Mouse (Mus musculus) common myeloid progenitor, adult 5-6 weeks (primary cell): ENCODE data around the gene Spg11. TPM values are rescaled to one million over a fixed set of nuclear protein-coding genes. Genes with fewer than 3 reads are reported as not detected.

Experiments
- ATAC-seq: replicated peaks from 2 replicates; pipeline ENCODE4 v1.8.0; 2016; ENCODE audit warnings: low read depth, mild to moderate bottlenecking, moderate TSS enrichment, inconsistent platforms; ENCODE audit not compliant: poor library complexity, severe bottlenecking
- total RNA-seq: library from RNA; stranded (forward); fragments of 200-1000, 187-1606 nt; gene quantifications from 2 replicates; pipeline ENCODE4 v1.2.3, GENCODE M21; 2017

Spg11 gene
- total RNA-seq, 1 experiment from 2014 or later = 13.8 TPM

GRCm38 (mm10) chr2:122147508-122148241, 29.5 kb upstream of the Spg11 start, which contains the start of gene B2m:
TSS of gene B2m (plus strand) at chr2:122147686.
- ATAC-seq = peak; percentile 83

- peak; percentile 43 for ATAC-seq
These were observed 28.5 kb upstream of the Spg11 start for GRCm38 (mm10) chr2:122146687-122147086.

GRCm38 (mm10) chr2:122145756-122146155, 27.6 kb upstream of the Spg11 start:
- ATAC-seq = no peak

- no peak for ATAC-seq
These were observed 24.9 kb upstream of the Spg11 start for GRCm38 (mm10) chr2:122143111-122143510.

GRCm38 (mm10) chr2:122141332-122141967, 23.3 kb upstream of the Spg11 start:
- ATAC-seq = peak; percentile 53; the same call in 1 of the 2 replicates

- no peak for ATAC-seq
These were observed 22.6 kb upstream of the Spg11 start for GRCm38 (mm10) chr2:122140815-122141214.

GRCm38 (mm10) chr2:122137839-122138465, 19.8 kb upstream of the Spg11 start:
- ATAC-seq = peak; percentile 96

GRCm38 (mm10) chr2:122132618-122133017, 14.4 kb upstream of the Spg11 start:
- ATAC-seq = peak; percentile 29; the same call in 1 of the 2 replicates

GRCm38 (mm10) chr2:122132078-122132477, 13.9 kb upstream of the Spg11 start:
- ATAC-seq = peak; percentile 59; the same call in 1 of the 2 replicates

- ATAC-seq = no peak
These were observed 9.4 kb upstream of the Spg11 start for GRCm38 (mm10) chr2:122127635-122128034.

GRCm38 (mm10) chr2:122126765-122127347, 8.7 kb upstream of the Spg11 start:
- ATAC-seq = no peak

GRCm38 (mm10) chr2:122125680-122126572, 7.7 kb upstream of the Spg11 start:
- peak; percentile 76 for ATAC-seq

GRCm38 (mm10) chr2:122116888-122117287, 1.3 kb downstream of the Spg11 start:
- no peak for ATAC-seq

GRCm38 (mm10) chr2:122109714-122110113, 8.5 kb downstream of the Spg11 start:
- ATAC-seq = no peak

- no peak for ATAC-seq
These were observed 10.1 kb downstream of the Spg11 start for GRCm38 (mm10) chr2:122108101-122108500.

GRCm38 (mm10) chr2:122102070-122102469, 16.1 kb downstream of the Spg11 start:
- peak; percentile 93 for ATAC-seq

- 0 out of 2 replicates have a peak, but pooled peaks have one; percentile 32 for ATAC-seq
These were observed 20.5 kb downstream of the Spg11 start for GRCm38 (mm10) chr2:122097686-122098085.

GRCm38 (mm10) chr2:122093844-122094243, 24.3 kb downstream of the Spg11 start:
- ATAC-seq = no peak

- no peak for ATAC-seq
These were observed 31.7 kb downstream of the Spg11 start for GRCm38 (mm10) chr2:122086446-122086845.
